Mouse (Mus musculus): ENCODE results near the gene Stard10. TPM values are rescaled to one million over a fixed set of nuclear protein-coding genes. Genes with fewer than 3 reads are reported as not detected.

Stard10 gene
- total and polyA plus RNA-seq, 2 experiments from 2014 or later, result 11.0 to 17.3 TPM

DNA sequence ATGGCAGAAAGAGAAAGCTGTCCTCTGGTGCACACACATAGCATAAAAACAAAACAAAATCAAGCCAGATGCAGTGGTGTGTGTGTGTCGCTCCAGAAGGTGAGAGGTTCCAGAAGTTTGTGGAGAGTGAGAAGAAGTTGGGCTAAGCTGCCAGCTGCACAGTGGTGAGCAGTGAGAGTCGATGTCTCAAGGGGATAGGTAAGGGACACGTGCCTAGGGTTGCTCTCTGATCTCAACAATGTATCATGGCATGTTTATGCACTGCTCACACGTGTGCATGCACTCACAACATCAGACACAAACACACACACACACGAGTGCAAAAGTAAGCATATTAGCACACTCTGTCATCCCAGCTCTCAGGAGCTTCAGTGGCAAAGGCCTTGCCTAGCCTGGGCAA lies 47.0 kb downstream of the Stard10 start:
- Histone ChIP-seq H3K4me2 (ENCODE audit: low read depth) (no peak overlapping the region), H3K36me3 (ENCODE audit: insufficient read depth) (no peaks in the 10 kb centered on the region), H3K27ac (ENCODE audit: low read depth, low read length) (no peak overlapping the region), H3K9me3 (ENCODE audit: low read length) (no peaks in the 10 kb centered on the region), H3K9ac (no peak overlapping the region), H3K27me3 (ENCODE audit: insufficient read depth, low read length) (no peaks in the 10 kb centered on the region), H3K4me3 (ENCODE audit: low read depth, low read length) (no peak overlapping the region), H3K4me1 (ENCODE audit: insufficient read depth) (no peaks in the 10 kb centered on the region)
- DNase-seq (no peak), ATAC-seq (no peak)
- no peak for TF ChIP-seq CTCF (IDR thresholded peaks at IDR 0.05; ENCODE audit: low read depth)
- WGBS, result 80% methylated on average over 5 of the region's 5 CpGs

DNA sequence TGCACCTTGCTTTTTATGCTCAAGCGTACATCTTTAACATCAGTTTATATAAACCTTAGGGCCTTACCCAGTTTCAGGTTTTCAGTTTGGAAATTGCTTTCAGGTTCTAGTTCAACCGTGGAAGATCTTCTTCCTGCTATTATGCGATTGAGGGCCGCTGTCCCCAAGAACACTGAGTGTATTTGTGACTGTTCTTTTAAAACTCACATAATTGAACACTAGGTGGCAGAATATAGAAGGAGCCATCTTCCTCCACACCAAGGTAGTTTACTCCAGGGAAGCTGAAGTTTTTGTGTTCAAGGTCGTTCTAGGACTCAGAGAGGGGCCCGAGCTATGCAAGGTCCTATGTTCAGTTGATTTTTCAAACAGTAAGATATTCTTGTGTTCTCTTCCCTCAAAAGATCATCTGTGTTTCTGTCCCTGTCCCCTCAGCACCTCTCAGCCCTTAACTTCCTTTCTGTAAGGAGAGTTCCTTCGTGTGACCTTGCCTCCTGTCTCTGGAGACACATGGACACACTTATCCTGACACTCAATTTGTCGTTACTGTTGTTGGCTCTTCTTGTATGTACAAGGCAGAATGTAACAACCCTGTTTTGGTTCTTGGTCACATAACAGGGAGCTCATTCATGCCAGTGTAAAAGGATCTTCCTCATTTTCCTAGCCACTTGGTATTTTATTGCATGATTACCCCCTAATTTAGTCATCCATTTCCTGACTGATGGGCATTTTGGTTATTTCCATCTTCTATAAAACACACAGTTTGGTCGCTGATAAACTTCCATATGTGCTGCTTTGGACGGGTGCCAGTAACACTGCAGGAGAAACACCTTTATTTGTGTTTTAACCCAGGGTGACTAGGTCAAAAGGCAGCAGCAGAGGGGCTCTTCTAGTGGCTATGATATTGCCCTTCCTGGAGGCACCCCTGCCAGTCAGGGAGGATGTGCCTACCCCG lies 51.3 kb downstream of the Stard10 start:
- ATAC-seq (no peak), DNase-seq (no peak)
- no peak overlapping the region for H3K4me2 ChIP-seq (ENCODE audit: low read depth)
- no peaks in the 10 kb centered on the region for H3K4me1 ChIP-seq (ENCODE audit: insufficient read depth)
- TF ChIP-seq CTCF (IDR thresholded peaks at IDR 0.05; ENCODE audit: low read depth), result peak; percentile 38
- no peak overlapping the region for H3K9ac ChIP-seq
- WGBS, result 61% methylated on average over 11 of the region's 11 CpGs
- H3K27ac ChIP-seq (ENCODE audit: low read depth, low read length), result no peak overlapping the region
- H3K27me3 ChIP-seq (ENCODE audit: insufficient read depth, low read length), result no peaks in the 10 kb centered on the region
- H3K9me3 ChIP-seq (ENCODE audit: low read length), result no peaks in the 10 kb centered on the region
- H3K36me3 ChIP-seq (ENCODE audit: insufficient read depth), result no peaks in the 10 kb centered on the region
- no peak overlapping the region for H3K4me3 ChIP-seq (ENCODE audit: low read depth, low read length)

DNA sequence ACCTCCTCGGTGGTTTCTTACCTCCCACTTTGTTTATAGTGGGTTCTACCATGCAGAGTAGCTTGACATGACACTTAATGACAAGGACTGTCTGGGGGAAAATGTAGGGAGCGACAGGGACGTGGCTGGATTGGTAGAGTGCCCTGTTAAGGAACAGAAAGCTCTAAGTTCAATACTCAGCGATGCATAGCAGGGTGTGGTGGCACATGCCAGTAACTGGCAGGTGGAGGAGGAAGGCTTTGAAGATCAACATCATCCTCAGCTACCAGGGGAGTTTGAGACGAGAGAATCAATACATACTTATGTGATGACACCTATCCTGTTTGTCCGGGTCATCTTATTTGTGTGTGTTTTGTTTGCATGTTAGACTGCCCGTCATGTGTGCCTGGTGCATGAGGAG lies 52.8 kb downstream of the Stard10 start:
- H3K27me3 ChIP-seq (ENCODE audit: insufficient read depth, low read length), result no peaks in the 10 kb centered on the region

DNA sequence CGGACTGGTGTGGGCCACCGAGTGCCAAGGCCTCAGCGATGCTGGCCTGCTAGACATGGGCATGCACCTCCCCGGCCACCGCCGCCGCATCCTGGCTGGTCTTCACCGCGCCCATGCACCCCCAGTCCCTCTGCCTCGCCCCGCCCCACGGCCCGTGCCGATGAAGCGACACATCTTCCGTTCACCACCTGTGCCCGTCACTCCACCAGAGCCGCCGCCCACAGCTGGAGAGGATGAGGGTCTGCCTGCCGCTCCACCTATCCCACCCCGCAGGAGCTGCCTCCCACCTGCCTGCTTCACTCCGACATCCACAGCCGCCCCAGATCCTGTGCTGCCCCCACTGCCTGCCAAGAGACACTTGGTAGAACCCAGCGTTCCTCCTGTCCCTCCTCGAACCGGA lies 56.2 kb downstream of the Stard10 start:
- Histone ChIP-seq H3K4me1 (ENCODE audit: insufficient read depth) (no peaks in the 10 kb centered on the region), H3K36me3 (ENCODE audit: insufficient read depth) (no peaks in the 10 kb centered on the region), H3K4me3 (ENCODE audit: low read depth, low read length) (no peak overlapping the region), H3K4me2 (ENCODE audit: low read depth) (no peak overlapping the region), H3K9me3 (ENCODE audit: low read length) (no peaks in the 10 kb centered on the region), H3K27ac (ENCODE audit: low read depth, low read length) (no peak overlapping the region), H3K9ac (no peak overlapping the region), H3K27me3 (ENCODE audit: insufficient read depth, low read length) (no peaks in the 10 kb centered on the region)
- 93% methylated on average over 26 of the region's 26 CpGs for WGBS
- ATAC-seq (no peak), DNase-seq (no peak)
- TF ChIP-seq CTCF (IDR thresholded peaks at IDR 0.05; ENCODE audit: low read depth), result no peak

More for the DNA sequence above, 52.8 kb downstream of the Stard10 start:
- no peak overlapping the region for H3K4me3 ChIP-seq (ENCODE audit: low read depth, low read length)
- DNase-seq, result no peak
- H3K4me1 ChIP-seq (ENCODE audit: insufficient read depth), result no peaks in the 10 kb centered on the region
- ATAC-seq, result no peak
- no peak overlapping the region for H3K27ac ChIP-seq (ENCODE audit: low read depth, low read length)
- TF ChIP-seq CTCF (IDR thresholded peaks at IDR 0.05; ENCODE audit: low read depth), result no peak
- no peaks in the 10 kb centered on the region for H3K9me3 ChIP-seq (ENCODE audit: low read length)
- H3K9ac ChIP-seq, result no peak overlapping the region
- 75% methylated on average over 7 of the region's 7 CpGs for WGBS
- H3K4me2 ChIP-seq (ENCODE audit: low read depth), result no peak overlapping the region
- H3K36me3 ChIP-seq (ENCODE audit: insufficient read depth), result no peaks in the 10 kb centered on the region

DNA sequence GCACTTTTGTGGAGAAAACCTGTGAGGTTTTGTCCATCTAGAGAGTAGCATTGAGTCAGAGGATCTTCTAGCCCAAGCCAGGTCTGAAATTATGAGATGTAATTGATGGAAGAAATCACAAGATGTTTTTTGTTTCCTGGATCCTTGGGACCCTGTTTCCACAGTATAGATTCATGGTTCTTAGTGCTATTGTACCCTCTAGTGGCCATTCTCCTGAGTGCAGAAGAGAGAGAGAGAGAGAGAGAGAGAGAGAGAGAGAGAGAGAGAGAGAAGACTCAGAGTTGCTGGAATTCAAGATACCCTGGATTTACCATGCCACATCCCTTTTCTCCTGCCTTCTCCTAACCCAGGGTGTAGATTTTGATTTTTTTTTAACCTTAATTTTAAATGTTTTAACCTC lies 57.3 kb downstream of the Stard10 start:
- Histone ChIP-seq H3K4me3 (ENCODE audit: low read depth, low read length) (no peak overlapping the region), H3K4me1 (ENCODE audit: insufficient read depth) (no peaks in the 10 kb centered on the region), H3K9ac (no peak overlapping the region), H3K27me3 (ENCODE audit: insufficient read depth, low read length) (no peaks in the 10 kb centered on the region), H3K9me3 (ENCODE audit: low read length) (no peaks in the 10 kb centered on the region), H3K36me3 (ENCODE audit: insufficient read depth) (no peaks in the 10 kb centered on the region), H3K4me2 (ENCODE audit: low read depth) (no peak overlapping the region), H3K27ac (ENCODE audit: low read depth, low read length) (no peak overlapping the region)
- DNase-seq (peak; percentile 81), ATAC-seq (peak; percentile 85)
- TF ChIP-seq CTCF (IDR thresholded peaks at IDR 0.05; ENCODE audit: low read depth), result peak; percentile 91

DNA sequence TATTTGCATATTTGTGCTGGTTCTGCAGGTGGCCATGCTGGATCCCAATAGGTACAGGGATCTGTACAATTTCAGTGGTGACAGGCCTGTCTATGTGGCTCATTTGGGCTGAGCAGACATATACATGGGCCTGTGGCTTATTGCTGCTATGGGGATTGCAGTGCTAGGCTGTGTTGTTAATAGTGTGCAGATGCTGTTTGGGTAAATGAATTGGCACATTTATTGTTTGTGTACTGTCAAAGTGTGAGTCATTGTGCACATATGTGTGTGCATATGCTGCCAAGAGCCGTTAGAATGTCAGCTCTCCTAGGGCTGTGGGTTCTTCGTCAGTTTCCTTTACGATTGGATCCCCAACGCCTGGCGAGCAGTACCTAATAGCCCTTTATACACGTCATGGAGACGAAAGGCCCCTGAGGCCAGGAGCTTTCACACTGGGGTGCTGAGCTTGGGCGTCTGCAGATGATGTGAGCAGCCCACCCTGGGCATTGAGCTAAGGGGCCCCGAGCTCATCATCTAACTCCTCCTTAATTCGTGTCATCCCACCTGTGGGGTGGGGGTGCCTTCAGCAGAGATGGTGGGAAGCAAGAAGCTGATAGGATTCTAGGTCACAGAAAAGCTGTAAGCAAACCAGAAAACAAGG lies 59.9 kb downstream of the Stard10 start:
- peak; percentile 38 for DNase-seq
- Histone ChIP-seq H3K27me3 (ENCODE audit: insufficient read depth, low read length) (no peaks in the 10 kb centered on the region), H3K36me3 (ENCODE audit: insufficient read depth) (no peaks in the 10 kb centered on the region), H3K9ac (no peak overlapping the region), H3K4me1 (ENCODE audit: insufficient read depth) (no peaks in the 10 kb centered on the region), H3K4me2 (ENCODE audit: low read depth) (no peak overlapping the region), H3K4me3 (ENCODE audit: low read depth, low read length) (no peak overlapping the region), H3K9me3 (ENCODE audit: low read length) (no peaks in the 10 kb centered on the region), H3K27ac (ENCODE audit: low read depth, low read length) (no peak overlapping the region)
- peak; percentile 47 for ATAC-seq
- no peak for TF ChIP-seq CTCF (IDR thresholded peaks at IDR 0.05; ENCODE audit: low read depth)
- WGBS, result 50% methylated on average over 10 of the region's 10 CpGs

DNA sequence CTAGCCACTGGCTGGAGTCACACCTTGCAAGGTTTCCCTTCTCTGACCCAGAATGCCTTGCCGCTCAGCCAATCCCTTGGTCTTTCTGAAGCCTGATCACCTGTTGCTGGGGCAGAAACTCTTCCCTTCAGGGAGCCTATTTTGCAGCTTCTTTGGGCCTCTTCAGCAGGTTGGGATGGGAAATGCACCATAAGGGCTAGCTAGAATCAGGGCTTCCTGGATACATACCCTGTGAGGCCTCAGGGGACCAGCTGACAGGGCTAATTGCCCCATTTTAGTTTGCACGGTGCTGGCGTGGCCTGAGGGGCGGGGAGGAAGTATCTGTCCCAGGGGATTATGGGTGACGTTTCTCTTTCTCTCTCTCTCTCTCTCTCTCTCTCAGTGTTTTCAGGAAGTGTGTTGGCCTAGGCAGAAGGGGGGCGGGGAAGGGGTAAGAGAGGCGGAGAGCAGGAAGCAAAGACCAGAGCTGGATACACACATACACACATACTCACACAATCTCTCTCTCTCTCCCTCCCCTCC lies 60.9 kb downstream of the Stard10 start:
- DNase-seq, result peak; percentile 26
- peak overlapping the region; percentile 8; the same call in 1 of the 2 replicates for H3K4me2 ChIP-seq (ENCODE audit: low read depth)

More for the DNA sequence above, 60.9 kb downstream of the Stard10 start:
- H3K4me3 ChIP-seq (ENCODE audit: low read depth, low read length), result no peak overlapping the region
- 26% methylated on average over 6 of the region's 7 CpGs for WGBS
- no peak for TF ChIP-seq CTCF (IDR thresholded peaks at IDR 0.05; ENCODE audit: low read depth)
- H3K27ac ChIP-seq (ENCODE audit: low read depth, low read length), result no peak overlapping the region
- no peaks in the 10 kb centered on the region for H3K36me3 ChIP-seq (ENCODE audit: insufficient read depth)
- no peaks in the 10 kb centered on the region for H3K4me1 ChIP-seq (ENCODE audit: insufficient read depth)
- ATAC-seq, result peak; percentile 62
- no peaks in the 10 kb centered on the region for H3K9me3 ChIP-seq (ENCODE audit: low read length)
- H3K9ac ChIP-seq, result no peak overlapping the region
- no peaks in the 10 kb centered on the region for H3K27me3 ChIP-seq (ENCODE audit: insufficient read depth, low read length)

Data from forebrain, postnatal 0 days (tissue).